Mouse (Mus musculus): ENCODE data around the gene Map6. TPM values are rescaled to one million over a fixed set of nuclear protein-coding genes. Genes with fewer than 3 reads are reported as not detected.
"Not testable (repeated sequence)": the region's sequence is repeated elsewhere in the genome, so short reads cannot be mapped to it uniquely, and the experiment has no call there.

The Map6 gene
- polyA plus RNA-seq, 1 experiment from 2014 or later: 3.2 TPM

GRCm38 (mm10) chr7:99358371-99358770 is 91.1 kb downstream of the Map6 start:
- H3K9ac ChIP-seq: no peak overlapping the region
- ATAC-seq (ENCODE audit: extremely low read depth, insufficient number of reproducible peaks, low FRiP score, low TSS enrichment): no peak
- no peaks in the 10 kb centered on the region for H3K36me3 ChIP-seq
- WGBS: 73% methylated on average over 8 of the region's 8 CpGs
- H3K4me1 ChIP-seq: peaks cover 68% of the 10 kb centered on the region
- H3K4me3 ChIP-seq: no peak overlapping the region
- H3K4me2 ChIP-seq: no peak overlapping the region
- H3K27me3 ChIP-seq (replicated peaks): no peaks in the 10 kb centered on the region
- H3K27ac ChIP-seq (replicated peaks): no peak overlapping the region; the same call in 1 of the 2 replicates
- H3K9me3 ChIP-seq: no peaks in the 10 kb centered on the region

- ATAC-seq (ENCODE audit: extremely low read depth, insufficient number of reproducible peaks, low FRiP score, low TSS enrichment): peak; percentile 74
- Histone ChIP-seq H3K4me3 (no peak overlapping the region), H3K27me3 (replicated peaks) (no peaks in the 10 kb centered on the region), H3K4me1 (peaks cover 60% of the 10 kb centered on the region), H3K27ac (replicated peaks) (peak overlapping the region; percentile 95), H3K36me3 (no peaks in the 10 kb centered on the region), H3K9me3 (no peaks in the 10 kb centered on the region), H3K4me2 (peak overlapping the region; percentile 42), H3K9ac (peak overlapping the region; percentile 71)
- 14% methylated on average over 10 of the region's 10 CpGs for WGBS
Observed at GRCm38 (mm10) chr7:99360021-99360802, 93.0 kb downstream of the Map6 start.

GRCm38 (mm10) chr7:99360803-99361414 is 93.7 kb downstream of the Map6 start:
- WGBS: 36% methylated on average over 8 of the region's 8 CpGs
- no peak for ATAC-seq (ENCODE audit: extremely low read depth, insufficient number of reproducible peaks, low FRiP score, low TSS enrichment)
- H3K4me2 ChIP-seq: peak overlapping the region; percentile 42

GRCm38 (mm10) chr7:99362137-99362536 is 94.9 kb downstream of the Map6 start:
- H3K4me2 ChIP-seq: no peak overlapping the region
- WGBS: 76% methylated on average over 2 of the region's 2 CpGs
- no peak overlapping the region for H3K4me3 ChIP-seq

More at GRCm38 (mm10) chr7:99360803-99361414, 93.7 kb downstream of the Map6 start:
- Histone ChIP-seq H3K4me3 (no peak overlapping the region), H3K27me3 (replicated peaks) (no peaks in the 10 kb centered on the region), H3K36me3 (no peaks in the 10 kb centered on the region), H3K9ac (peak overlapping the region; percentile 71), H3K27ac (replicated peaks) (peak overlapping the region; percentile 95), H3K4me1 (peaks cover 53% of the 10 kb centered on the region), H3K9me3 (no peaks in the 10 kb centered on the region)

GRCm38 (mm10) chr7:99365069-99365468 is 97.8 kb downstream of the Map6 start:
- peaks cover 4% of the 10 kb centered on the region; the same call in 1 of the 2 replicates for H3K27me3 ChIP-seq (replicated peaks)
- peaks cover 22% of the 10 kb centered on the region for H3K4me1 ChIP-seq
- no peaks in the 10 kb centered on the region for H3K9me3 ChIP-seq
- no peak overlapping the region for H3K4me3 ChIP-seq
- H3K36me3 ChIP-seq: no peaks in the 10 kb centered on the region
- WGBS: 3% methylated on average over 5 of the region's 5 CpGs
- ATAC-seq (ENCODE audit: extremely low read depth, insufficient number of reproducible peaks, low FRiP score, low TSS enrichment): no peak
- H3K27ac ChIP-seq (replicated peaks): no peak overlapping the region
- no peak overlapping the region for H3K9ac ChIP-seq
- no peak overlapping the region for H3K4me2 ChIP-seq

More at GRCm38 (mm10) chr7:99362137-99362536, 94.9 kb downstream of the Map6 start:
- Histone ChIP-seq H3K36me3 (no peaks in the 10 kb centered on the region), H3K27me3 (replicated peaks) (no peaks in the 10 kb centered on the region), H3K9me3 (no peaks in the 10 kb centered on the region), H3K27ac (replicated peaks) (no peak overlapping the region), H3K9ac (no peak overlapping the region), H3K4me1 (peaks cover 41% of the 10 kb centered on the region)
- no peak for ATAC-seq (ENCODE audit: extremely low read depth, insufficient number of reproducible peaks, low FRiP score, low TSS enrichment)

- WGBS: 67% methylated on average over 6 of the region's 6 CpGs
- H3K9me3 ChIP-seq: no peaks in the 10 kb centered on the region
- H3K27ac ChIP-seq (replicated peaks): no peak overlapping the region
- ATAC-seq (ENCODE audit: extremely low read depth, insufficient number of reproducible peaks, low FRiP score, low TSS enrichment): no peak
- no peak overlapping the region for H3K4me2 ChIP-seq
- peaks cover 9% of the 10 kb centered on the region; the same call in 1 of the 2 replicates for H3K4me1 ChIP-seq
- H3K4me3 ChIP-seq: no peak overlapping the region
- H3K9ac ChIP-seq: no peak overlapping the region
- no peaks in the 10 kb centered on the region for H3K36me3 ChIP-seq
- peaks cover 7% of the 10 kb centered on the region; the same call in 1 of the 2 replicates for H3K27me3 ChIP-seq (replicated peaks)
Observed at GRCm38 (mm10) chr7:99366716-99367115, 99.5 kb downstream of the Map6 start.

- H3K4me3 ChIP-seq; H3K36me3 ChIP-seq; H3K27me3 ChIP-seq (replicated peaks); H3K9me3 ChIP-seq; H3K4me2 ChIP-seq; ATAC-seq (ENCODE audit: extremely low read depth, insufficient number of reproducible peaks, low FRiP score, low TSS enrichment); H3K9ac ChIP-seq; H3K27ac ChIP-seq (replicated peaks): not testable (repeated sequence)
- WGBS: 52% methylated on average over 3 of the region's 3 CpGs
- peaks cover 15% of the 10 kb centered on the region for H3K4me1 ChIP-seq
Observed at GRCm38 (mm10) chr7:99374325-99374724, 107.1 kb downstream of the Map6 start.

GRCm38 (mm10) chr7:99375455-99375854 is 108.2 kb downstream of the Map6 start:
- no peak for ATAC-seq (ENCODE audit: extremely low read depth, insufficient number of reproducible peaks, low FRiP score, low TSS enrichment)
- Histone ChIP-seq H3K27me3 (replicated peaks) (peaks cover 6% of the 10 kb centered on the region; the same call in 1 of the 2 replicates), H3K4me1 (peaks cover 24% of the 10 kb centered on the region), H3K36me3 (no peaks in the 10 kb centered on the region), H3K4me3 (no peak overlapping the region), H3K27ac (replicated peaks) (no peak overlapping the region), H3K4me2 (no peak overlapping the region), H3K9me3 (no peaks in the 10 kb centered on the region), H3K9ac (no peak overlapping the region)
- WGBS: 9% methylated on average over 4 of the region's 4 CpGs

- Histone ChIP-seq H3K9ac (no peak overlapping the region), H3K27ac (replicated peaks) (no peak overlapping the region), H3K9me3 (no peaks in the 10 kb centered on the region), H3K4me1 (peaks cover 45% of the 10 kb centered on the region), H3K36me3 (no peaks in the 10 kb centered on the region), H3K4me3 (no peak overlapping the region), H3K4me2 (no peak overlapping the region), H3K27me3 (replicated peaks) (0 out of 2 replicates have a peak, but pooled peaks cover 3% of the 10 kb centered on the region)
- no peak for ATAC-seq (ENCODE audit: extremely low read depth, insufficient number of reproducible peaks, low FRiP score, low TSS enrichment)
- WGBS: 44% methylated on average over 8 of the region's 8 CpGs
Observed at GRCm38 (mm10) chr7:99378870-99379269, 111.6 kb downstream of the Map6 start.

- peak overlapping the region; percentile 76 for H3K4me3 ChIP-seq
- no peaks in the 10 kb centered on the region for H3K9me3 ChIP-seq
- peak; percentile 29; the same call in 1 of the 2 replicates for ATAC-seq (ENCODE audit: extremely low read depth, insufficient number of reproducible peaks, low FRiP score, low TSS enrichment)
- H3K4me2 ChIP-seq: peak overlapping the region; percentile 86
- peaks cover 63% of the 10 kb centered on the region for H3K4me1 ChIP-seq
- 0 out of 2 replicates have a peak, but pooled peaks cover 3% of the 10 kb centered on the region for H3K27me3 ChIP-seq (replicated peaks)
- peak overlapping the region; percentile 84 for H3K9ac ChIP-seq
- H3K36me3 ChIP-seq: no peaks in the 10 kb centered on the region
- peak overlapping the region; percentile 93 for H3K27ac ChIP-seq (replicated peaks)
- under 1% methylated on average over 24 of the region's 24 CpGs for WGBS
Observed at GRCm38 (mm10) chr7:99380491-99381213, 113.4 kb downstream of the Map6 start.

Measured in heart, embryonic 13.5 days (tissue).